ENCODE assay signal across 9 mouse cellular contexts in genomic region chr3:153831014-153831872, GRCm38 (mm10). TPM values are rescaled to one million over a fixed set of nuclear protein-coding genes. Genes with fewer than 3 reads are reported as not detected.
DNase-seq lines count a peak whose midpoint lies in the region; ATAC-seq and TF ChIP-seq lines count a peak whose summit lies in the region.
"Had no signal": no experiment of that assay in that cellular context is flagged by ENCODE, and none has a peak within 500 bp of the region (broad histone marks: within the 10 kb centered on the region; RNA-seq: fewer than 3 reads in every experiment).

No protein-coding gene starts in this region.

- no peaks in the 10 kb centered on the region for H3K36me3 ChIP-seq in kidney, embryonic 15.5 days
- no peaks in the 10 kb centered on the region for H3K36me3 ChIP-seq in limb, embryonic 11.5 days (ENCODE audit: control insufficient read depth, insufficient read depth, low read length)
- no peaks in the 10 kb centered on the region for H3K36me3 ChIP-seq in stomach, embryonic 16.5 days (ENCODE audit: control insufficient read depth, insufficient read depth, low read length)
- H3K36me3 ChIP-seq: midbrain, embryonic 12.5 days had no signal

- WGBS in kidney, embryonic 15.5 days: 70% methylated on average over 11 of the region's 11 CpGs
- WGBS in bone marrow, adult 2 months: 41% methylated on average over 11 of the region's 11 CpGs
- WGBS in limb, embryonic 11.5 days: 71% methylated on average over 11 of the region's 11 CpGs
- WGBS in stomach, embryonic 16.5 days: 74% methylated on average over 11 of the region's 11 CpGs

- TF ChIP-seq POLR2A in bone marrow, adult 2 months (IDR thresholded peaks at IDR 0.05; ENCODE audit: borderline replicate concordance, control insufficient read depth, low read depth, low read length): no peak
- no peak for TF ChIP-seq POLR2A in embryonic fibroblast, embryonic 13.5 days (IDR thresholded peaks at IDR 0.05; ENCODE audit: low read depth, low read length)

- H3K4me2 ChIP-seq in kidney, embryonic 15.5 days: no peak overlapping the region
- H3K4me2 ChIP-seq in limb, embryonic 11.5 days (ENCODE audit: low read depth, severe bottlenecking): no peak overlapping the region
- H3K4me2 ChIP-seq in stomach, embryonic 16.5 days (ENCODE audit: low read depth, low read length): no peak overlapping the region
- H3K4me2 ChIP-seq: midbrain, embryonic 12.5 days had no signal

- DNase-seq in kidney, adult 9 months: no peak
- peak; percentile 48 for DNase-seq in limb, embryonic 11.5 days (ENCODE audit: low spot score)
- no peak for DNase-seq in layer of hippocampus, postnatal 14 days (ENCODE audit: low spot score in 2 of 2)
- DNase-seq in right cerebral cortex, postnatal 10 days (ENCODE audit: low spot score in 2 of 2): no peak

- peak; percentile 80 for TF ChIP-seq CTCF in bone marrow, adult 2 months (IDR thresholded peaks at IDR 0.05; ENCODE audit: control insufficient read depth, insufficient read depth, low read length)
- TF ChIP-seq CTCF in embryonic fibroblast, embryonic 13.5 days (IDR thresholded peaks at IDR 0.05; ENCODE audit: borderline replicate concordance, insufficient read depth, low read length): peak; percentile 18; the same call in 1 of the 2 replicates

- ATAC-seq in kidney, embryonic 15.5 days (replicated peaks; ENCODE audit: low FRiP score): peak; percentile 67
- ATAC-seq in limb, embryonic 11.5 days (ENCODE audit: insufficient number of reproducible peaks, low FRiP score, low TSS enrichment, low read depth): peak; percentile 50; the same call in 1 of the 2 replicates
- peak; percentile 53; the same call in 1 of the 2 replicates for ATAC-seq in stomach, embryonic 16.5 days (ENCODE audit: insufficient read depth, low FRiP score)

- no peaks in the 10 kb centered on the region for H3K27me3 ChIP-seq in kidney, embryonic 15.5 days
- H3K27me3 ChIP-seq in limb, embryonic 11.5 days (ENCODE audit: control insufficient read depth, insufficient read depth, low read length): no peaks in the 10 kb centered on the region
- H3K27me3 ChIP-seq in stomach, embryonic 16.5 days (ENCODE audit: control insufficient read depth, insufficient read depth, low read length): no peaks in the 10 kb centered on the region

- no peaks in the 10 kb centered on the region for H3K9me3 ChIP-seq in kidney, embryonic 15.5 days (replicated peaks)
- H3K9me3 ChIP-seq in limb, embryonic 11.5 days (ENCODE audit: control insufficient read depth, low read length): no peaks in the 10 kb centered on the region
- H3K9me3 ChIP-seq in stomach, embryonic 16.5 days (replicated peaks; ENCODE audit: control insufficient read depth, low read length): no peaks in the 10 kb centered on the region
- H3K9me3 ChIP-seq: midbrain, embryonic 12.5 days had no signal

- H3K4me1 ChIP-seq in kidney, embryonic 15.5 days: no peaks in the 10 kb centered on the region
- H3K4me1 ChIP-seq in bone marrow, adult 2 months (ENCODE audit: control insufficient read depth, insufficient read depth, low read length): peaks cover 6% of the 10 kb centered on the region
- no peaks in the 10 kb centered on the region for H3K4me1 ChIP-seq in embryonic fibroblast, embryonic 13.5 days (ENCODE audit: control insufficient read depth, insufficient read depth, low read length)
- H3K4me1 ChIP-seq in limb, embryonic 11.5 days (ENCODE audit: control insufficient read depth, insufficient read depth, low read length): no peaks in the 10 kb centered on the region
- no peaks in the 10 kb centered on the region for H3K4me1 ChIP-seq in stomach, embryonic 16.5 days (ENCODE audit: control insufficient read depth, insufficient read depth, low read length)
- H3K4me1 ChIP-seq: midbrain, embryonic 12.5 days had no signal

- H3K27ac ChIP-seq in kidney, embryonic 15.5 days: no peak overlapping the region
- peak overlapping the region; percentile 61 for H3K27ac ChIP-seq in bone marrow, adult 2 months (ENCODE audit: control insufficient read depth, insufficient read depth, low read depth, low read length, poor library complexity)
- H3K27ac ChIP-seq in embryonic fibroblast, embryonic 13.5 days (ENCODE audit: insufficient read depth, low read length): no peak overlapping the region
- H3K27ac ChIP-seq in limb, embryonic 11.5 days (replicated peaks; ENCODE audit: low read depth, low read length): no peak overlapping the region
- H3K27ac ChIP-seq in stomach, embryonic 16.5 days (ENCODE audit: low read length): no peak overlapping the region
- H3K27ac ChIP-seq: midbrain, embryonic 12.5 days had no signal

- H3K9ac ChIP-seq in kidney, embryonic 15.5 days: no peak overlapping the region
- no peak overlapping the region for H3K9ac ChIP-seq in limb, embryonic 11.5 days (ENCODE audit: low read length)
- H3K9ac ChIP-seq in stomach, embryonic 16.5 days (ENCODE audit: low read length): no peak overlapping the region
- H3K9ac ChIP-seq: midbrain, embryonic 12.5 days had no signal

- H3K4me3 ChIP-seq in kidney, embryonic 15.5 days (replicated peaks): no peak overlapping the region
- H3K4me3 ChIP-seq in bone marrow, adult 2 months (replicated peaks; ENCODE audit: control insufficient read depth, low read depth, low read length): no peak overlapping the region
- no peak overlapping the region for H3K4me3 ChIP-seq in embryonic fibroblast, embryonic 13.5 days (ENCODE audit: insufficient read depth, low read length)
- no peak overlapping the region for H3K4me3 ChIP-seq in limb, embryonic 11.5 days (ENCODE audit: low read depth, low read length)
- H3K4me3 ChIP-seq in stomach, embryonic 16.5 days (replicated peaks; ENCODE audit: low read length): no peak overlapping the region
- H3K4me3 ChIP-seq: midbrain, embryonic 12.5 days had no signal

RNA-seq across cellular contexts. Expression of gene Asb17, which starts 12.8 kb away (rescaled TPM):
- polyA plus RNA-seq in kidney, embryonic 15.5 days (2015; fragmentation: Nextera tagmentation; extraction: Ambion mirVana): 0.12 TPM in 1 of 2 replicates, not detected in the other
- 2.1 TPM in 1 of 2 replicates, not detected in the other for polyA plus RNA-seq in bone marrow, adult 2 months (2011; ENCODE audit: insufficient read depth, insufficient read length, low replicate concordance, missing spikeins)
- not detected in 2 replicates for polyA plus RNA-seq in embryonic fibroblast, embryonic 13.5 days (2011; ENCODE audit: insufficient read length, low read depth, missing spikeins)
- polyA plus RNA-seq in limb, embryonic 11.5 days (2014; fragmentation: Nextera tagmentation; extraction: Ambion mirVana): 0.24 and 0.32 TPM in 2 replicates
- polyA plus RNA-seq in stomach, embryonic 16.5 days (2015; fragmentation: Nextera tagmentation; extraction: Ambion mirVana): 0.42 and 0.74 TPM in 2 replicates
- total RNA-seq in layer of hippocampus, postnatal 14 days (2021): not detected
